Mouse (Mus musculus) T-helper 2 cell (primary cell): Measurements from ENCODE around the gene Mier2.

Experiments used
- in situ Hi-C: fragments of 300-600 bp; cut with MboI, MseI; formaldehyde crosslinking; loops from one replicate; pipeline ENCODE4 v1.15.1; 2025; ENCODE audit warnings: high pct_unique_total_duplicates

The Mier2 gene

GRCm38 (mm10) chr10:79502830-79503644, 52.0 kb downstream of the Mier2 start:
- in situ Hi-C loops: no loop called here

DNA sequence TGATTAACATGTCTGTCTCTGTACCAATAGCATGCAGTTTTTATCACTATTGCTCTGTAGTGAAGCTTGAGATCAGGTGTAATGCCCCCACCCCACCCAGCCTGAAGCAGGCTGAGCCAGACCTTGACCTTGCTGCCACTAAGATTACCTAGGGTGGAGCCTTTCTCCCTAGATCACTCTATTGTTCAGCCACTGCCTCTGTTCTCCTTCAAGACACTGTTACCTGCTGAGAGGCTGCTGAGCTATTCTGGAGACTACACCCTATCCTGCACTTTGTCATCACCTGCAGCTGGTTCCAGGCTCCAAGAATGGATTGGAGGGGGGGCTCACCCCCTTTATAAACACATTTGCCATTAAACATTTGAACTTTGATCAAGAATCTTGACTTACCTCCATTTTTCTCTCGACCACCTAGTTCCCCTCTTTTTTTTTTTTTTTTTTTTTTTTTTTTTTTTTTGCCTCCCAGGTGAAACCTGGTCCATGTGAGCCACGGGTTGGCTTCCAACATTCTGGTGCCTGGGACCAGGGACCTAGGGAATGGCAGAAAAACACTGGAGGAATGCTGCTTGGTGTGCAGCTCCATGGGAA, 58.2 kb downstream of the Mier2 start:
- in situ Hi-C loops: no loop called here

DNA sequence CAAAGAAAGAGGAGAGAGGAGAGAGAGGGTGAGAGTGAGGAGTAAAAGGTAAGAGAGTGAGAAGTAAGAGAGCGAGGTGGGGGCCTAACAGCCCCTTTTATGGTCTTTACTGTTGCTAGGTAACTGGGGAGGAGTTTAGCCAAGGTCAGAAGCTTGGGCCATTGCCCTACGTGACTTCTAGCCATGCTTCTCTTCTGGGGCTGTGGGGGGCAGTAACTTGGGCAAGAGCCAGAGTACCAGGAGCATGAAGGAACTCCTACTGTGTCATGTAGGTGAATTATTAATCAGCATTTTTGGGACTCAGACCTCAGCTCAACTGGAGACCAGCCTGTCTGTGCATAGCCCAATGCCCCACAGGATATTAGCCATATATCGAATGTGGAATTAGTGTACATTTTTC, 59.1 kb downstream of the Mier2 start:
- in situ Hi-C loops: no loop called here
